Mouse (Mus musculus) thymus, adult 18-20 months (tissue): Measurements from ENCODE around the gene Herpud1.
A peak's percentile ranks its signal among the peaks of the same experiment; 100 is the strongest.
"Not testable (repeated sequence)": the region's sequence is repeated elsewhere in the genome, so short reads cannot be mapped to it uniquely, and the experiment has no call there.

ENCODE experiments used
- DNase-seq, 2 experiments: peaks; one replicate each; pipeline ENCODE4 v3.0.0; 2022; ENCODE audit warnings: mixed read lengths in 2 of 2

Gene Herpud1

GRCm38 (mm10) chr8:94376176-94376575 is 10.1 kb upstream of the Herpud1 start:
- no peak for DNase-seq

DNA sequence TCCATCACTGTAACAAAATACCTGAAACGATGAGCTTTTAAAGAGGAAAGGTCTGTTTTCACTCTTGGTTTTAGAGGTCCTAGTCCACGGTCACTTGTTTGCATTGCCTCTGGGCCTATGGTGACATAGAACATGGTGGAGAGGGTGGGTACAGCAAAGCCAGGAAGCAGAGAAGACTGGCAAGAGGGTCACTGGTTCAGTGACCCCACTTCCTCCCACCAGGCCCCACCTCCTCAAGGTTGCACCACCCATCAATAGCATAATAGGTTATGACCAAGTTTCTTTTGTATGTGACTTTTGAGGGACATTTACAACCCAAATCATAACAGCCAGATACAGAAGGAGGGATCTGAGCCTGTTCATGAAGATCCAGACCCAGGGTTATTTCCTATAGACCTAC is 9.7 kb upstream of the Herpud1 start:
- DNase-seq: no peak

DNA sequence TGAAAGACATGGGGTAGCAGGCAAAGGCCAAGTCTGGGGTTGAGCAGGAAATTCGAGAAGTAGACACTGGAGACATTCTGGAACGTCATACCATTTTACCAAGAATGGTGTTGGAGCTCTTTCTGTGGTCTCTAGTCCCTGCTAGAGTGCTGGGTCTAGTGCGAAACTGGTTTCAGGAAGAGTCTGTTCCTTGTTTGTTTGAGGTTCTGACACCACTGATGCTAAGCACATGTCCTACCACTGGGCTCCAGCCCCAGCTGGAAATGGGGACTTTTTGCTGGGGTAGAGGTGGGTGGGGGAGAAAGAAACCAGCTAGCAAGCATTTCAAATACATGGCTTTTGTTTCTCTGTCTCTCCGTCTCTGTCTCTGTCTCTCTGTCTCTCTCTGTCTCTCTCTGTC is 9.2 kb upstream of the Herpud1 start:
- no peak for DNase-seq

DNA sequence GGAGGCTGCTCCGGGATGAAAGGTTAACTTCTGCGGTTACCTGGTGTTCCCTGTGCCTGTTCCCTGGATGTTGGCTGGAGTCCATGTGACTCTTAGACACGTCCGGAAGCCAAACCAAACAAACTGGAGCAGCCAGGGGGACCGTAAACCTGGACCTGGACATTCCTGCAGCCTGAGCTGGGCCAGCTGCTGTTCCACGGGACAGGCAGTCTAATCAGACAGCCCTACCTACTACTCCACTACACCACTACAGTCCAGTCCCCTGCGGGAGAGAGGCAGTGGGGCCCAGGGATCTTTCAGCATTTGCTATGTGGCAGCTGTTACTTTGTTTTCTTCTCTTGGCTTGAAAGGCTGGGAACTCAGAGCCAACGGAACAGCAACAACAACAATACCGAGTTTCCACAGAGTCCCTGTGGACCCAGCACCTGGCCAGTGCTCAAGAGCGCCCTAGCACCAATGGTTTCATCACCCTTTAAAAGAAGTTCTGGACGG is 8.5 kb upstream of the Herpud1 start:
- DNase-seq: no peak

GRCm38 (mm10) chr8:94378763-94379415 is 7.3 kb upstream of the Herpud1 start:
- DNase-seq: no peak

GRCm38 (mm10) chr8:94379686-94380085 is 6.6 kb upstream of the Herpud1 start:
- DNase-seq: no peak

- no peak for DNase-seq
Observed at GRCm38 (mm10) chr8:94384166-94384565, 2.1 kb upstream of the Herpud1 start.

- no peak for DNase-seq
Observed at GRCm38 (mm10) chr8:94385506-94386213, 578 bp upstream of the Herpud1 start.

DNA sequence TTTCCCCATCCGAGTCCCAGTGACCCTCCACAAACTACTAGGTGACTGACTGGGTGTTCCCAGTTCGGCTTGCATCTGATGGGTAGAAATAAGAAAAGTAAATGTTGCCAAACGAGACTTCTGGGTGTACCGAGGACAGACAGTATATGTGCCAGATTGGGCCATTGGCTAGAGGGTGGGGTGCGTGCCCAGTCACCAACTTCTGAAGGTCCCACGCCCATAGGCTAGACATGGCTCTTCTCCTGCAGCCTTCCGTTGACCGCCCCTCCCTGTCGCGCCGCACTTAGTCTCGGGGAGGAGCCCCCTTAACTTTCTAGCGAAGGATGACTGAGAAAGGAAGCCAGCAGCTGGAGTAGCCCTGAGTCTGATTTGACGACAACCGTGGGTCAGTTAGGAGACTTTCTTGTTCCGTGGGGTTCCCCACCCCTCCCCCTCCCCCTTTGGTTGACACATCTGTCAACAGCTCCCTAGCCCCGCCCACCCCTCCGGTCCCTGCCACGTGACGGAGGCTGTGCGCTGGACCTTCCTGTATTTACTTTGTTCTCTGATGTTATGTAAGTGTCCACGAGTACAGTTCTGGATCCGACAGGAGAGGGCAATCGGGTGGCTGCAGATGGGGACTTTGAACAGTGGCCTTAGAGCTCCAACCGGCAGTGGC is 918 bp downstream of the Herpud1 start:
- peak; percentile 55 to 70 for DNase-seq

DNA sequence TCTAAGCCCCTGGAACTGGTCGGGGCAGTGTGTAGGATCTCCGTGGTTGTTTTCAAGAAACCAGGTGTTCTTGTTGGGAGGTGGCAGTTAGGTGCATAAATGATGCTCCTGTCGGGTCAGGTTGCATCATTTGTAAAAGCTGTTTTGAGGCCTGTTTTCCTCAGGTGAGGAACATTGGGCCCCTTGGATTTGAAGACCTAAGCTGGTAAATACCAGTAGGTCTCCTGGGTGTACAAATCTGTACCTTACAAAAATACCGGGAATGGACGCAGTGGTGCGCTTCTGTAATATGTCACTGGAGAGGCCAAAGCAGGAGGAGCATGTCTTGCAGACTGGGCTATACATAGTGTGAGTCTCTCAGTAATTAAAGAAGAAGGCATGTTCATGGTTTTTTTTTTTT is 1.5 kb downstream of the Herpud1 start:
- no peak for DNase-seq

- no peak for DNase-seq
Observed at GRCm38 (mm10) chr8:94389531-94389930, 3.3 kb downstream of the Herpud1 start.

GRCm38 (mm10) chr8:94390429-94390828 is 4.2 kb downstream of the Herpud1 start:
- no peak for DNase-seq

DNA sequence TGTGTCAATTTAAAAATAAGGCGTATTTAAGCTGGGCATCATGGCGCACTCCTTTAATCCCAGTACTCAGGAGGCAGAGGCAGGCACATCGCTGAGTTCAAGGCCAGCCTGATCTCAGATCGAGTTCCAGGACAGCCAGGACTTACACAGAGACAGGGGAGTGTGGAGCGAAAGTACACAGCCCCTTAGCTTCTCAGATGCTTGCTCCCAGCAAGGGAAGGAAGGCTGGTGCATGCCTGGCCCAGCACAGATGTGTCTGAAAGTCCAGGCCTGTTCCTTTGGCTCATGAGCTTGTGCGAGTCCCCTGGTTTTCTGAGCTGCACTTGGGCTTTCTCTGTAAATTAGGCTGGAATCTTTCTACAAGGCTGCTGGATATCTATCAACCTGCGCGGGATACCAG is 4.7 kb downstream of the Herpud1 start:
- no peak for DNase-seq

- no peak for DNase-seq
Observed at GRCm38 (mm10) chr8:94392147-94392546, 5.9 kb downstream of the Herpud1 start.

DNA sequence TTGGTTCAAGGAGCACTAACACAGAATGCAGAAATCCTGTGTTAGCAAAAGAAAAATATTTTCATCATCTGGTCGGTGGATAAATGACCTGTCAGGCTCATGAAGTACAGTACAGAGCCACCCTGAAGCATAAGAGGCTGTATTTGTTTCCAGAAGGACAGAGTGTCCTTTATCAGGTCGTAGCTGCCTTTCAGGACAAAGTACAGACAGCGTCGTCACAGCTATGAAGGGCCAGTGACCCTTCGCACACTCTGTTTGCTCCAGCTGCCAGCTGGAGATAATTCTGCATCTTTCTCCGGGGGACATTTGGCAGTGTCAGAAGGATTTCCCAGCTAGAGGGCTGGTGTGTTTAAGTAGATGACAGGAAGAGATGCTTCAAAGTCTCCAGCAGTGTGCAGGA is 6.4 kb downstream of the Herpud1 start:
- DNase-seq: no peak

DNA sequence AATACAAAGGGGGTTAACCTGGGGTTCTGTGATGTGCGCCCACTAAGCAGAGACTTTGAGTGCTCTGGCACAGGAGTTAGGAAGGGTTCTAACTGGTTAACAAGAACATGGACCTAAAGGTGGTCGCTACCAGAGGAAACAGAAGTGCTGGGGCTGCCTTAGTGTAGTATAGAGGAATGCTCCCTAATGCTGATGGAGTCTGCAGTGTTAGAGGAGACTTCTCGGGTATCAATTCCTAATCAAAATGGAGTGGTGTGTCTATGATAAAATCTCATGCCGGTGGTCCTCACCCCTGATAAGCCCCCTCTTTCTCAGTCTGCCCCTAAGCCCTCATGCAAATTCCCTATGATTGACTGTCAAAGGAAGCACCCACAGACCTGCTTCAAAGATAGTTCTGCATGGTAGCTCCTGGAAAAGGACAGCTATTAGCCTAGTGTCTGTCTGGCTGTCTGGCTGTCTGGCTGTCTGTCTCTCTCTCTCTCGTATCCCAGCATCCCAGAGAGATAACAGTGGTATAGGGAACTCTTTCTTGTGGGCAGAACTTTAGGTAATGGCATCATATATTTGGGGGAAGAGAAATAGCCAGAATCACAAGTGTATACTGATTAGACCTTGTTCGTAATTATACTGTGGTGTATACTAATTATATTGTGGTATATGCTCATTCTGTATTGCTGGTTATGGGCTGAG is 9.8 kb downstream of the Herpud1 start:
- DNase-seq: no peak

DNA sequence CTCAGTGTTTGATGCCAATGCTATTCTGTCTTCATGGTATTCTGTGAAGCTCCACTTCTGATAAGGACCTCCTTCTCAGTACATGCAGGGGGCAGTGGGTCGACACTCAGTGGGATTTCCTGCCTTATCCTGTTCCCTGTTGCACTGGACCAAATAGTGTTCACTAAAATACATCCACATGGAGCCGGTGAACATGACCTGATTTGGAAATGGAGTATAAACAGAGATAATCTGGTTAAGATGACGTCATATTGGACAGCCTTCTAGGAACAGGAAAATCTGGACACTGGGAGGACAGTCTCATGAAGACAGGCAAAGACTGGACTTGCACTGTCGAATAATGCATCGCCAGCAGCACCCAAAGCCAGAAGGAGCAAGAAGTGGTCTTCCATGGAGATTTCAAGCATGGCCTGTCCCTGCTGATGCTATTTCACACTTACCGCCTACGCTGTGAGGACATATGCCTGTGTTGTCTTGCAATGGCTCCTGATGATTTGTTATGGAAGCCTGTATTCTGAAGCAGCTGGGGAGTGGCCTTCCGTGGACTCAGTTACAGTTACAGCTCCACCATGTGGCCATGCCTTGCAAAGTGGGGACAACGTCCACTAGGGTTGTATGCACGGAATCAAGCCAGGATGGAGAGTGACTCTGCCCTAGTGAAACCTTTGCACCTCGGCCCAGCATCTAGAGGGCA is 10.9 kb downstream of the Herpud1 start:
- DNase-seq: no peak

DNA sequence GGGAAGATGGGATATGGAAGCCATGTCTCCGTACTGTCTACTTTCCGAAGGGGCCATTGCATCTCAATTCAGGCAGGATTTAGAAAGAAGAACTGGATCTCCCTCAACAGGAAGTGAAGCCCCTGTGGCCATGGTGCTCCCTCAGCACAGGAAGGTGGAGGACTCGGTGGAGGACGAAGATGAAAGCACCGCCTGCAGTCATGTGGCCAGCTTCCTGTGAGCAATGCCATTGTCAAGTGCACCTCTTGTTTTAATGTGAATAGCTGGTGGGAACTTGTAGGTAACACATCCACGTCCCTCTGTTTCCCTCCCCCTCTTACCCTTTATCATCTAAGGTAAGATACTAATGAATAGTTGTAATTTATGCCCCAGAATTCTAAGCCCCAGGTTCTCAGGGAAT is 12.3 kb downstream of the Herpud1 start:
- DNase-seq: peak; percentile 49 to 70

DNA sequence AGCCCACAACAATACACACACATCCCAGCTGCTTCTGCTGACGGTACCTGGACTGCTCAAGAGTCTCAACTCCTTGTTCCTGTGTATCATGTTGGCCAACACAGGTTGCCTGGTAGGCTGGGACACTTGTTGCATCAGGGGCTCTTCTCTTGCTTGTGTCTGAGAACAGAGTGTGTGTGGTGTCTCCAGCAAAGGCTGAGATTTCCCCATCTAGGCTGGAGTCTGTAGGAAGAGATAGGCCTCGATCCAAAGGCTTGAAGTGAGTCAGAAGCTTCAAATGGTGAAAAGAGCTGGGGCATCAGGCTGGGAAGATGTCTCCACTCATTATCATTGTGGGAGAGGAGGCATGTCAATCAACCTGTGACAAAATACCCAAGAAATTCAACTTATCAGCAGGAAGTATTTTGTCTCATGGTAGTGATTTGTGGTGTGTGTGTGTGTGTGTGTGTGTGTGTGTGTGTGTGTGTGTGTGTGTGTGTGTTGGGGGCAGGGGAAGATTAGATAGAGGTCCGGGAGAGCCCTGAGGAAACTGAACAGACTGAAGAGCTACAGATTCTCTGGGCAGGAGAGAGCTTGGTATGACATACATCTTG is 13.2 kb downstream of the Herpud1 start:
- no peak for DNase-seq

DNA sequence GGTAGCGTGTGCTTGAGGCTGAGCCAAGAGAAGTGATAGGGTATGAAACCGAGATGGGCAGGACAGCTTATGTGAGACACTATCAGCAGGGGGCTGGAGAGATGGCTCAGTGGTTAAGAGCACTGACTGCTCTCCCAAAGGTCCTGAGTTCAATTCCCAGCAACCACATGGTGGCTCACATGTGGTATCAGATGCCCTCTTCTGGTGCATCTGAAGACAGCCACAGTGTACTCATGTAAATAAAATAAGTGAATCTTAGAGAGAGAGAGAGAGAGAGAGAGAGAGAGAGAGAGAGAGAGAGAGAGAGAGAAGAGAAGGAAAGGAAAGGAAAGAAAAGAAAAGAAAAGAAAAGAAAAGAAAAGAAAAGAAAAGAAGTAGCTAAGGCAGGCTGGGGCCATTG is 13.7 kb downstream of the Herpud1 start:
- not testable (repeated sequence) for DNase-seq

DNA sequence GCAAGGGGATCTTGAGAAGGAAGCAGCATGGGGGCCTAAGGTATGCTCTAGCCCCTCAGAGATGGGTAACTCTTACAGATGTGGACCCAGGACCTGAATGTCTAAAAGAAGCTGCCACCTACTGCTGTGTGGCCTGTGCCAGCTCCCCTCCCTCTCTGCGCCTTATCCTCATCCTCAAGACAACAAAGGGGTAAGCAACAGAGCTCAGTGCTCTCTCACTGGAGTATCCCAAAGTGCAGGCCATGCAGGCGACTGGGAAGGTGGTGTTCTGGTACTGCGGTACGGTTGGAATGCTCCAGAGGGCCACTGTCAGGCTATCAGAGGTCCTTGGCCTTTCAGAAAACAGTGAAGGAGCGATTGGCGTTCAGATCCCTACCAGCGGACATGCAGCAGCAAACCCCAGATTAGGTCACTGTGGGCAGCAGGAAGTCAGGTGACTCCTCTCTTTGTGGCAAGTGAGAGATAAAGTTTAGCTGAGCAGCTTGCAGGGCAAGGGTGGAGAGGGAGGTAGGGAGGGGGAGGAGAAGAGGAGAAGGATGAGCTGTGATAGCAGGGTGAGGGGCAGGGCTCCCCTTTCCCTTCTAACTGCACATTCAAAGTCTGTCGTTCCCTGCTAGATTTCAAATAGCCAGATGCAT is 22.3 kb downstream of the Herpud1 start:
- DNase-seq: no peak

- no peak for DNase-seq
Observed at GRCm38 (mm10) chr8:94409523-94409922, 23.3 kb downstream of the Herpud1 start.
